Mouse (Mus musculus) hindbrain, embryonic 15.5 days (tissue): Measurements from ENCODE around the gene Il2rg. TPM values are rescaled to one million over a fixed set of nuclear protein-coding genes. Genes with fewer than 3 reads are reported as not detected.
A peak's percentile ranks its signal among the peaks of the same experiment; 100 is the strongest.

ENCODE experiments used
- ATAC-seq: fragments of 200-750 bp; cut with Nextera tagmentation; 2 replicates; pipeline ENCODE4 v1.8.0; 2017; ENCODE audit warnings: low read depth, moderate number of reproducible peaks, moderate TSS enrichment; ENCODE audit not compliant: low FRiP score
- H3K27ac ChIP-seq: fragments of 300-500 bp; sonication (generic); replicated peaks from 2 replicates; pipeline ENCODE4 v1.5.1; 2015; ENCODE audit warnings: mild to moderate bottlenecking, inconsistent platforms
- H3K27me3 ChIP-seq: fragments of 300-500 bp; sonication (generic); 2 replicates; pipeline ENCODE4 v1.6.1; 2015; ENCODE audit warnings: control low read depth, inconsistent platforms
- H3K36me3 ChIP-seq: fragments of 300-500 bp; sonication (generic); 2 replicates; pipeline ENCODE4 v1.6.1; 2015; ENCODE audit warnings: control low read depth, inconsistent platforms
- H3K4me1 ChIP-seq: fragments of 300-500 bp; sonication (generic); replicated peaks from 2 replicates; pipeline ENCODE4 v1.6.1; 2015; ENCODE audit warnings: control low read depth, inconsistent platforms
- H3K4me2 ChIP-seq: fragments of 300-500 bp; sonication (generic); 2 replicates; pipeline ENCODE4 v1.6.1; 2015; ENCODE audit warnings: moderate library complexity, mild to moderate bottlenecking, inconsistent platforms
- H3K4me3 ChIP-seq: fragments of 300-500 bp; sonication (generic); 2 replicates; pipeline ENCODE4 v1.5.1; 2015; ENCODE audit warnings: mild to moderate bottlenecking, inconsistent platforms
- H3K9ac ChIP-seq: fragments of 300-500 bp; sonication (generic); 2 replicates; pipeline ENCODE4 v1.6.1; 2015; ENCODE audit warnings: inconsistent platforms
- H3K9me3 ChIP-seq: fragments of 300-500 bp; sonication (generic); 2 replicates; pipeline ENCODE4 v1.6.1; 2016; ENCODE audit warnings: control low read depth, inconsistent platforms
- WGBS: fragments of 180-500 bp; shearing (Covaris S2); methylation state at CpG from one replicate; pipeline ENCODE4 v1.1.7; 2015; 5-methylcytosine and 5-hydroxymethylcytosine counted together
- polyA plus RNA-seq: library from polyadenylated mRNA; unstranded; fragments of >200 nt; fragmentation: Nextera tagmentation; extraction: Ambion mirVana; gene quantifications from 2 replicates; pipeline ENCODE4 v1.2.1, GENCODE M21; 2015

The Il2rg gene
- polyA plus RNA-seq, 1 experiment from 2014 or later, result 6.4 TPM

DNA sequence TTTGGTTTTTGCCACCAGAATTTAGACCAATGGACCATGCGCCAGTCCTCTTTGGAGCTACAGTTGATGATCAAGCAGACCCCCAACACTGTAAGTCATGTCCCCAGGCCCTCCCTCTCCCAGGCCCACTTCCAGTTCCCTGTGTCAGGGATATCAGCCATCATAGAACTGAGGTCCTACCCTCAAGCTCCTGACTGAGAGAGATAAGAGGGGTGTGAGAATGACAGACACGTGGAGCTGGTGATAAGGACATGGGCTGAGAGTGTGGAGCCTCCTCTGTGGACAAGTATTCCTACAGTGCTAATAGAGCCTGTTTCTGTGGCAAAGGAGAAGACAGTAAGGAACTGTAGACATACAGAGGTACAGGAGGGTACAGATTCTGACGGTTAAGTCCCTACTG is 19.5 kb upstream of the Il2rg start:
- Histone ChIP-seq H3K27ac (no peak overlapping the region), H3K9me3 (no peaks in the 10 kb centered on the region), H3K36me3 (peaks cover 11% of the 10 kb centered on the region; the same call in 1 of the 2 replicates), H3K27me3 (no peaks in the 10 kb centered on the region), H3K4me2 (no peak overlapping the region), H3K4me3 (no peak overlapping the region), H3K9ac (no peak overlapping the region), H3K4me1 (no peaks in the 10 kb centered on the region)
- WGBS, result 93% methylated on average over 3 of the region's 3 CpGs
- ATAC-seq, result no peak

DNA sequence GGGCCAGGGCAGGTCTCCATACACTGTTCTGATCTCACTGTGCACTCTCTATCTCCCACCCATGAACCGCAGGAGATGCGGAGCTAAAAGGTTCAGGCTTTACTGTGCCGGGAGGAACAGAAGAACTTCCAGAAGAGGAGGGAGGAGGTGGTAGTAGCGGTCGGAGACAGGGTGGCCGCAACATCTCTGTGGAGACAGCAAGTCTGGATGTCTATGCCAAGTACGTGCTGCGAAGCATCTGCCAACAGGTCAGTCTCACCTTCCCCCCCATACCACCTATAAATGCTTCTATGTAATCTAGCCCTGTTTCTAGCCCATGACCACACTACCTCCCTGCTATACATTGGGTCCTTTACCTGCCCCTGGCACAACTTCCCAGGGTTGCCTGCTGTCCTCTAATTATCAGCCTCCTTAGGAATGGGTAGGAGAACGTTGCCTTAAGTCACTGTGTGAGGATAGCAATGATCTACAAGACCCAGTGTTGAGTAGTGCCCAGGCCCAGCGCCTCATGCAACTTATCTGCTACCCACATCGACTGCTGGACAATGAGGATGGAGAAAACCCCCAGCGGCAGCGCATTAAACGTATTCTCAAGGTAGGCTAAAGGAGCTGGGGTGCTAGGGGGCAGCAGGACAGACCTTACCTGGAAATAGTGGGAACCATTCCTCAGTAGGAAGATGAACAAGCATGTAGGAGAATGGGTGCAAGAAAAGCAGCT is 18.1 kb upstream of the Il2rg start:
- Histone ChIP-seq H3K27me3 (no peaks in the 10 kb centered on the region), H3K9me3 (no peaks in the 10 kb centered on the region), H3K4me3 (no peak overlapping the region), H3K4me2 (no peak overlapping the region), H3K4me1 (no peaks in the 10 kb centered on the region), H3K9ac (no peak overlapping the region), H3K27ac (no peak overlapping the region), H3K36me3 (peaks cover 13% of the 10 kb centered on the region; the same call in 1 of the 2 replicates)
- ATAC-seq, result no peak
- WGBS, result 92% methylated on average over 14 of the region's 14 CpGs

DNA sequence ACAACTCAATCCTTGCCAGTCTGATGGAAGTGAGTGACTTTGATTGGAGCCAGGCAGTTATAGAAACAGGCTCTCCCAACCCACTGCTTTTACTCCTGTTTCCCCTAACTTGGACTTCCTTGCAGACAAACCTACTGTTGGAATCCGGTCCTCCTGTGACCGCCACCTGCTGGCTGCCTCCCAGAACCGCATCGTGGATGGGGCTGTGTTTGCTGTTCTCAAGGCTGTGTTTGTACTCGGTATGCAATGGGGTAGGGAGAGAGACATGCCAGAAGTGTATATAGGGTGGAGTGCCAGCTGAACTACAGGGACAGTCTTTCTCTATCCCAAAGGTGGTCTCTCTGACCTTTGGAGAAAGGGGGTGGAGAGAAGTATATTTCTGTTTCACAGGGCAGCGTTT is 17.5 kb upstream of the Il2rg start:
- Histone ChIP-seq H3K4me1 (no peaks in the 10 kb centered on the region), H3K4me3 (no peak overlapping the region), H3K4me2 (no peak overlapping the region), H3K9me3 (no peaks in the 10 kb centered on the region), H3K27ac (no peak overlapping the region), H3K36me3 (peaks cover 14% of the 10 kb centered on the region), H3K9ac (no peak overlapping the region), H3K27me3 (no peaks in the 10 kb centered on the region)
- ATAC-seq, result peak; percentile 45; the same call in 1 of the 2 replicates
- 28% methylated on average over 6 of the region's 6 CpGs for WGBS

DNA sequence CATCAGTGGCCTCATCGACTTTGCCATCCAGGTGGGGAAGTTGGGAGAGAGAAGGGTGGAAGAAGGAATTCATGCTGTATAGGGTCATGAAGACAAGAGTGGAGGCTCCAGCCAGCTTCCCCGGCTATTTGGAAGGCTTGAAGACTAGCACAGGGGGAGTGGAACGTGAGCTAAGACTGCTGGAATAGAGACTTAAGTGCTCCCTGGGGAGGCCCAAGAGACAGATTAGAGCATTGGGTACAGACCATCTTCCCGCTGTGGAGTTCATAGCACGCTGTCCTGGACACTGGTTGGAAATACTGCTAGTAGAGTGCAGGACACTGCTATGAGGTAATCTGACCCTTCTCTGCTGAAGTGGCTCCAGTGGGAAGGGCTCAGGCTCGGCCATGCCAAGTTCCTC is 14.8 kb upstream of the Il2rg start:
- Histone ChIP-seq H3K4me1 (no peaks in the 10 kb centered on the region), H3K4me3 (no peak overlapping the region), H3K27ac (no peak overlapping the region), H3K9ac (no peak overlapping the region), H3K36me3 (peaks cover 11% of the 10 kb centered on the region; the same call in 1 of the 2 replicates), H3K9me3 (no peaks in the 10 kb centered on the region), H3K4me2 (no peak overlapping the region), H3K27me3 (no peaks in the 10 kb centered on the region)
- no peak for ATAC-seq
- 84% methylated on average over 6 of the region's 6 CpGs for whole genome bisulfite sequencing

DNA sequence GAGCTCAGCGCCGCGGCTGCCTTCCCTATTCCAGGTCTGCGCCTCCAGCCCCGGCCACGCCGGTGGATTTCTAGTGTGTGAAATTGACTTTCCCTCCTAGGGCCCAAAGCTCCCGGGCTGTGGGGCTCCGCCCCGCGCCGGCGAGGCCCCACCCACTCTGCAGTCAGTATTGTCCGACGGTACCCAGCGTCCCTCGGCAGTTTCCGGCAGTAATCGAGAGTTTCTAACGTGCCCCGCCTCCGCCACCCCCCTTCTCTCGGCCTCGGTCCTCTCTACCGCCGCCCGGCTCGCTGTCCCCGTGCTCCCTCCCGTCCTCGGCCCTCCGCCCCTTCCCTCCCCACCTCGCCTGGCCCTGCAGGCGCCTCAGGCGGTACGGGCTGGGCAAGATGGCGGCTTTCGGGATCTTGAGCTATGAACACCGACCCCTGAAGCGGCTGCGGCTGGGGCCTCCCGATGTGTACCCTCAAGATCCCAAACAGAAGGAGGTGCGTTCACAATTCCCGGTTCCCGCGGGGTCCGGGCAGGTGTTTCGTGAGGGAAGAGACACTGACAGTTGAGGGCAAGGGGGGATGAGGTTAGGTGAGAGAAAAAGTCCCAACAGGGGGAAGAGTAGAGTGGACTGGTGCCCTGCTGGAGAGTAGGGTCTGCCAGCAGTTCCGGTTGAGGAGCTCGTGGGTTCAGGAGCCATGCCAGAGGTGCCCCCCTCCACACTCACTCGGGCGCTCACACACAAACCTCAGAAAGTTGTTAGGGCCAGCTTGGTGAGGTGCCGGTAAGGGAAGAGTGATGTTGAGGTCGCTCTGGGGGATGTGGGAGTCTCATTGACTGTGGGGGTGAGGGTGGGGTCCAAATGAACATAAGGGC is 6.1 kb upstream of the Il2rg start, which contains the start of gene Med12:
Gene Med12, plus strand, starts transcription at position 156 of the 864 bp plus-strand sequence.
- peaks cover 13% of the 10 kb centered on the region; the same call in 1 of the 2 replicates for H3K4me1 ChIP-seq
- H3K9me3 ChIP-seq, result no peaks in the 10 kb centered on the region
- ATAC-seq, result peak; percentile 99

DNA sequence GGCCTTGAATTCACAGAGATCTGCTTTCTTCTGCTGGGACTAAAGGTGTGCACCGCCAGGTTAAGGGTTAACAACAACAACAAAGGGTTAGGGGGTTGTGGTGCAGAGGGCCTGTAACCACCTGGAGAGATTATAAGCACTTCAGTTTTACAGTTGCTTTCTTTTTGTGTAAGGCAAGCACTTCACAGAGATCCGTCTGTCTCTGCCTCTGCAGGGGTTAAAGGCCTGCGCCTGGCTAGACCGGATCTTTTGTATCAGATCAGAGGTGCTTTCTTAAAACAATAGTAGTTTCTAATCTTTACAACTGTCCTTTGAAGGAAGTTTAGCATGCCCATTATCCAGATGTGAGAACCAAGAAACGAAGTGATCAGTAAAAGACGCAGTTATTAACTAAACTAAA is 5.4 kb upstream of the Il2rg start:
- ATAC-seq, result peak; percentile 29; the same call in 1 of the 2 replicates
- Histone ChIP-seq H3K27me3 (no peaks in the 10 kb centered on the region), H3K27ac (0 out of 2 replicates have a peak overlapping the region, but pooled peaks have one; percentile 70), H3K4me2 (peak overlapping the region; percentile 58), H3K9ac (0 out of 2 replicates have a peak overlapping the region, but pooled peaks have one; percentile 27), H3K4me3 (peak overlapping the region; percentile 58), H3K4me1 (peaks cover 13% of the 10 kb centered on the region; the same call in 1 of the 2 replicates), H3K36me3 (no peaks in the 10 kb centered on the region), H3K9me3 (no peaks in the 10 kb centered on the region)
- WGBS, result 24% methylated on average over 6 of the region's 6 CpGs

More for the DNA sequence above, 6.1 kb upstream of the Il2rg start, which contains the start of gene Med12:
- H3K27me3 ChIP-seq, result no peaks in the 10 kb centered on the region
- H3K27ac ChIP-seq, result peak within 1 kb of the TSS; percentile 70
- peak within 1 kb of the TSS; percentile 51 for H3K9ac ChIP-seq
- H3K4me3 ChIP-seq, result peak within 1 kb of the TSS; percentile 58
- peak within 1 kb of the TSS; percentile 58 for H3K4me2 ChIP-seq
- 25% methylated on average over 45 of the region's 54 CpGs for WGBS
- H3K36me3 ChIP-seq, result no peaks in the 10 kb centered on the region

DNA sequence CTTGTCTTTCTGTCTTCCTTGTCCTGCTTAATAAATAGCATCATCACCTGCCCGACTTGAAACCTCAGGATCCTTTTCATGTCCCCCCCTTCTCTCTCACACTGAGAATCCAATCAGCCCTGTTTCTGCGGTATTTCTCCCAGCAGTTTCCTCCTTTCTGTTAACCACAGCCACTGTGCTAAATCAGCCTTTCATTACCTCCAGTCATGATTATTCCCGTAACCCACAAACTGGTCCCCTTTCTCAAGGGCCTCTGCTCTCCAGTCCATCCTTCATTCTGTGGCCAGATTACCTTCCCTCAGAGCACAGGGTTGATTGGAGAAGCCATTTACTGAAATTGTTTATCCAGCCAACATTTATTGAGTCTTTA is 685 bp upstream of the Il2rg start, which contains the start of gene Gm20489:
Gene Gm20489, minus strand, starts transcription at position 269 of the 370 bp plus-strand sequence.
- Histone ChIP-seq H3K9ac (no peak within 1 kb of the TSS), H3K27ac (no peak within 1 kb of the TSS), H3K27me3 (no peaks in the 10 kb centered on the region), H3K9me3 (no peaks in the 10 kb centered on the region), H3K4me3 (no peak within 1 kb of the TSS), H3K4me1 (0 out of 2 replicates have a peak, but pooled peaks cover 4% of the 10 kb centered on the region), H3K36me3 (no peaks in the 10 kb centered on the region), H3K4me2 (no peak within 1 kb of the TSS)
- WGBS, result 63% methylated on average over 3 of the region's 3 CpGs
- no peak for ATAC-seq

DNA sequence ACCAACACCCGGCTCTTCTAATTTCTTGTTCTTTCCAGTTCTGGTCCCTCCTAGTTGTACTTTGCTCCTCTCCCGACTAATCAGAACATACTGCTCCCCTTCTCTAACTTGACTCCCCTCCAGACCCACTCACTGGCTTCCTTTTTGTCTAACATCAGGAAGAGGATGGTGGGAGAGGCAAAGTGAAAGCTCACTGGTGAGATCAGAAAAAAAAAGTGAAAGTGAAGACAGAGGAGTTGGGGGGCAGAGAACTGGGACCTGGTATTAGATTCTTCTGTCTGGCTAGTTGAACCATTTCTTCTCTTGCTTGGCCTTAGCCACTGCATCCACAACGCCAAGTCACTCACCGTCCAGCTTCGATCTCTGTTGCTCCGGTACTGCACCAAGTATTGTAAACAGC is 1.4 kb downstream of the Il2rg start:
- WGBS, result 96% methylated on average over 6 of the region's 6 CpGs
- H3K4me2 ChIP-seq, result no peak overlapping the region
- H3K27ac ChIP-seq, result no peak overlapping the region
- H3K27me3 ChIP-seq, result no peaks in the 10 kb centered on the region
- H3K9ac ChIP-seq, result no peak overlapping the region
- no peaks in the 10 kb centered on the region for H3K4me1 ChIP-seq
- ATAC-seq, result no peak
- H3K9me3 ChIP-seq, result no peaks in the 10 kb centered on the region
- H3K36me3 ChIP-seq, result no peaks in the 10 kb centered on the region
- no peak overlapping the region for H3K4me3 ChIP-seq

DNA sequence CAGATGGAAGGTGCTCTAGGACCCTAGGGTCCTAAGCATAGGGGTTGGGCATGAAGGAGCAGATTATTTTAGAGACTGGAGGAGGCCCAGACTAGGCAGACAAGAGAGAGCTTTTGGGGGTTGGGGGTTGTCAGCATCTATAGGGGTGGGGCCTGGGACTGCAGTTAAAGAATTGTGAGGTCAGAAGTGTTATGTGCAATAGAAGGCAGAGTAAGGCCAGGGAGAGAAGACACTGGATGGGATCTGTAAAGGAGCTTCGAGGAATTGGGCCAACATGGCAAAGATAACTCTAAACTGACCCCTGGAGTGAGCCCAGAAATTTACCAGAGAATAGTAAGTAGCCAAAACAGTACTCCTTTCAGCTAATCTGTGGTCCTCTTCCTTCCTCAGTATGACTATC is 4.2 kb downstream of the Il2rg start, which contains the start of gene Gm614:
Gene Gm614, minus strand, starts transcription at position 101 of the 400 bp plus-strand sequence.
- H3K9me3 ChIP-seq, result no peaks in the 10 kb centered on the region
- H3K9ac ChIP-seq, result no peak within 1 kb of the TSS
- WGBS, result 86% methylated on average over 1 of the region's 1 CpGs
- H3K4me1 ChIP-seq, result no peaks in the 10 kb centered on the region; the same call in 1 of the 2 replicates
- no peaks in the 10 kb centered on the region for H3K36me3 ChIP-seq
- H3K4me3 ChIP-seq, result no peak within 1 kb of the TSS
- no peaks in the 10 kb centered on the region for H3K27me3 ChIP-seq
- no peak within 1 kb of the TSS for H3K27ac ChIP-seq
- no peak for ATAC-seq
- no peak within 1 kb of the TSS for H3K4me2 ChIP-seq

DNA sequence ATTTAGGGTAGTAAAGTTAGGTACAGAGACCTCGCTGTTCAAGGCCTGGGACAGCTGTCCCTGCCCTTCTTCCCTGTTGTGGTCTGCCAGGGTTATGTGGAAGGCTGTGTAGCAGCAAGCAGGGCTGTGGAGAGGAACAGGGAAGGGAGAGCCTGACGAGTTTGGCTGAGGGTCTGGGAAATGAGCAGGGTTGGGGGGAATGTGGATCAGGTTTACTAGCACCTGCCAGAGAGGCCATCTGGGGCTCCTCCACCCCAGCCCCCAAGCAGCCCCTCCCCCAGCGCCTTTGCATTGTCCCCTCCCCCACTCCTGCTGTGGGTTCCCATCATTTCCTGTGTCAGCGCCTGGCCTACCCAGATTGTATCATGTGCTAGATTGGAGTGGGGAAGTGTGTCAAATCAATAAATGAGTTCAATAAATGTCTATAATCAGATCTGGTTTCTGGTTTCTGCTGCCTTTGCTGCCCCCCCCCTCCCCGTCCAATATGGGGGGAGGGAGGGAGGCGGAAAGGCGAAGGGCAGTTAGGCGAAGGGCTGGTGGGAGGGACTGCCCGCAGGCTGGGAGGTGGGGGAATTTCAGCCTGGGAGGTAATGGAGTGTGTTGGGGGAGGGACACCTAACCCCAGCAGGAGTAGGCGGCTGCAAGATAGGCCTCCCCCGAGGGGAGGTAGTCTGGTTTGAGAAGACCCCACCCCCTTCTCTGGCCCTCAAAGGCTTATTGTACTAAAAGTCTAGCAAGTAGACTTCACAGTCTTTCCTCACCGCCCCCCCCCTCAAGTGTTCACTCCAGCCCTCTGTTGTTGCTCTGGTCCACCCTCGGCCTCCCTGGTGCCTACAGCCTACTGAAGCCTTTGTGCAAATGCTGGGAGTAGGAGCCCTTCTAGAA is 7.4 kb downstream of the Il2rg start:
- no peaks in the 10 kb centered on the region for H3K9me3 ChIP-seq
- H3K27ac ChIP-seq, result 0 out of 2 replicates have a peak overlapping the region, but pooled peaks have one; percentile 30
- 18% methylated on average over 10 of the region's 13 CpGs for WGBS
- peaks cover under 1% of the 10 kb centered on the region; the same call in 1 of the 2 replicates for H3K4me1 ChIP-seq
- H3K9ac ChIP-seq, result no peak overlapping the region
- H3K36me3 ChIP-seq, result no peaks in the 10 kb centered on the region
- no peaks in the 10 kb centered on the region for H3K27me3 ChIP-seq
- no peak overlapping the region for H3K4me3 ChIP-seq
- no peak overlapping the region for H3K4me2 ChIP-seq
- 0 out of 2 replicates have a peak, but pooled peaks have one; percentile 30 for ATAC-seq

DNA sequence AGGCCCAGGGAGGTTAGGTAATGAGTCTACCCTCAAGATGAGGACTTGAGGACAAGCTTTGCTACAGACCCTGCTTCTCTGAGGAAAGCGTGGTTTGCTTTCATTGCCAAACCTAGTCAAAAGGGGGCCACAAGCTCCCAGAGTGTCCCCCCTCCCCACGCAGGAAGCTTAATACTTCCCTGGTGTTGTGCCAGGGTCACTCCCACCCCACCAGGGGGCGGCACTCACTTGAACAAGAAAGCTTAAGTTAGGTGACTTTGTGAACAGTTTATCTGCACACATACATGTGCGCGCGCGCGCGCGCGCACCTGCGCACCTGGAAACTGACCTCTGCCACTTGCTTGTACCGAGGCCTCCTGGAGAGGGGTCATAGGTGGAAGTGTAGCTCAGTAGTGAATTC is 11.5 kb downstream of the Il2rg start:
- Histone ChIP-seq H3K9ac (no peak overlapping the region), H3K36me3 (no peaks in the 10 kb centered on the region), H3K4me3 (no peak overlapping the region), H3K27ac (no peak overlapping the region), H3K4me1 (peaks cover 3% of the 10 kb centered on the region; the same call in 1 of the 2 replicates), H3K27me3 (no peaks in the 10 kb centered on the region), H3K4me2 (no peak overlapping the region), H3K9me3 (no peaks in the 10 kb centered on the region)
- WGBS, result 84% methylated on average over 13 of the region's 13 CpGs
- no peak for ATAC-seq
